Mouse (Mus musculus) embryonic fibroblast, embryonic 13.5 days (primary cell): ENCODE data around the gene Gpr18.

Experiments used
- CTCF ChIP-seq: IDR thresholded peaks from 2 replicates; pipeline ENCODE4 v1.5.1; 2011; ENCODE audit warnings: mild to moderate bottlenecking, control low read depth, low read length, moderate library complexity, borderline replicate concordance; ENCODE audit not compliant: insufficient read depth
- POLR2A ChIP-seq: IDR thresholded peaks from 2 replicates; pipeline ENCODE4 v1.6.1; 2011; ENCODE audit warnings: low read depth, mild to moderate bottlenecking, control low read depth, low read length, moderate library complexity

DNA sequence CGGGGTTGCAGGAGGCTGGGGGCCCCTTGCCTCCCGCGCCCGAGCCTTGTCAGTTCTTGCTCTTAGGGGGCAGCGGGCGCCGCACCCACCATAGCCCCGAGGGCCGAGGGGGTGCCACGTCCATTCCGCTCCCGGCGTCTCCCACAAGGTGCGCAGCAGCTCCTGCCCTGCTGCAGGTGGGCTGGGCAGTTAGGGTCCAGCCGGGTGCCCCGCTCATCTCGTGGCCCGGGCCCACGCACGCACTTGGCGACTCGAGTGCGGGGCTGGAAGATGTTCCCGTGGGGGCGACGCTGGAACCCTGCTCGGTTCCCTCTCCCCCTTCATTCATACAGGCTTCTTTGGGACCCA lies 36.7 kb downstream of the Gpr18 start:
- no peak for TF ChIP-seq CTCF
- TF ChIP-seq POLR2A = no peak
